Mouse (Mus musculus) heart, embryonic 16.5 days (tissue): ENCODE measurements around the gene Ifrd2. TPM values are rescaled to one million over a fixed set of nuclear protein-coding genes. Genes with fewer than 3 reads are reported as not detected.
A peak's percentile ranks its signal among the peaks of the same experiment; 100 is the strongest.

ENCODE experiments used
- ATAC-seq: fragments of 200-750 bp; cut with Nextera tagmentation; replicated peaks from 2 replicates; pipeline ENCODE4 v1.8.0; 2017; ENCODE audit warnings: moderate number of reproducible peaks; ENCODE audit not compliant: insufficient read depth, low FRiP score; ENCODE audit errors: extremely low read depth
- H3K27ac ChIP-seq: fragments of 300-500 bp; sonication (generic); 2 replicates; pipeline ENCODE4 v1.5.1; 2014; ENCODE audit warnings: mild to moderate bottlenecking, low read length, control low read depth, moderate library complexity
- H3K27me3 ChIP-seq: fragments of 300-500 bp; sonication (generic); 2 replicates; pipeline ENCODE4 v1.6.1; 2014; ENCODE audit warnings: low read length, mixed read lengths; ENCODE audit not compliant: control insufficient read depth, insufficient read depth
- H3K36me3 ChIP-seq: fragments of 300-500 bp; sonication (generic); 2 replicates; pipeline ENCODE4 v1.6.1; 2014; ENCODE audit not compliant: control insufficient read depth, insufficient read depth
- H3K4me1 ChIP-seq: fragments of 300-500 bp; sonication (generic); 2 replicates; pipeline ENCODE4 v1.6.1; 2014; ENCODE audit warnings: low read length, mixed read lengths; ENCODE audit not compliant: control insufficient read depth, insufficient read depth
- H3K4me2 ChIP-seq: fragments of 300-500 bp; sonication (generic); 2 replicates; pipeline ENCODE4 v1.6.1; 2014; ENCODE audit warnings: low read depth, mild to moderate bottlenecking, control low read depth, low read length
- H3K4me3 ChIP-seq: fragments of 300-500 bp; sonication (generic); 2 replicates; pipeline ENCODE4 v1.5.1; 2014; ENCODE audit warnings: mild to moderate bottlenecking, control low read depth, low read length
- H3K9ac ChIP-seq: fragments of 300-500 bp; sonication (generic); 2 replicates; pipeline ENCODE4 v1.6.1; 2014; ENCODE audit warnings: low read length, control low read depth
- H3K9me3 ChIP-seq: fragments of 300-500 bp; sonication (generic); replicated peaks from 2 replicates; pipeline ENCODE4 v1.6.1; 2016; ENCODE audit warnings: low read length; ENCODE audit not compliant: control insufficient read depth
- WGBS: fragments of 180-500 bp; shearing (Covaris S2); extraction: QIAGEN DNeasy Blood & Tissue Kit; methylation state at CpG from one replicate; pipeline ENCODE4 v1.1.7; 2014; 5-methylcytosine and 5-hydroxymethylcytosine counted together
- polyA plus RNA-seq: library from polyadenylated mRNA; unstranded; fragments of >200 nt; fragmentation: Nextera tagmentation; extraction: Ambion mirVana; gene quantifications from 2 replicates; pipeline ENCODE4 v1.2.1, GENCODE M21; 2015

Ifrd2 gene
- polyA plus RNA-seq, 1 experiment from 2014 or later, result 46.5 TPM

DNA sequence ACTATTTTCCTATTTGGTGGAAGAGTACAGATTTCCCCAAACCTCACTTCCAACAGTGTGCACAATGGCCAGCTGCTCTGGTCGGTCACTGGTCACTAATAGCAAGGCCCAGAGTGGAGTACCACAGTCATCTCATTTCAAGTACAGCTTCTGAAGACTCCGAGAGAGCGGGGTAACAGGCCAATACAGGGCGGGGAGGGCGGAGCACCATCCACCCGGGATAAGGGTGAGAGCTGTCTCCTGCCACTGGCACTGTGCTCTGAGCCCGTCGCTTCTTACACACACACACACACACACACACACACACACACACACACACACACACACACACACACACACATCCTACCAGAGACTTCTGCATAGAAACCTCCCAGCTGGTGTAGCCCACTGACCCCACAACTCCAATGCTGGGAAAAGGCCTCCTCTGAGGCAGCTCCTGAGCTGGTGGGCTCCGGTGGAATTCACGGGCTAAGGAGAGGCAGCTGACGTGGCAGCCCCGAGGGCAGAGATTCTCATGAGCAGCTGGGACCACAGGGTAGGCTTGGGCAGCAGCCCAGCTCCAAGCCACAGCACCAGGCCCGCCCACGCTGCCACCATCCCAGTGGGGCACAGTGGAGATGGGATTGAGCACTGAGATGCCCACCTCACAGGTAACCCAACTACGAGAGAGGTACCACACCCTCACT, 38.9 kb downstream of the Ifrd2 start:
- H3K4me3 ChIP-seq, result peak overlapping the region; percentile 4; the same call in 1 of the 2 replicates
- H3K4me1 ChIP-seq, result peaks cover 78% of the 10 kb centered on the region
- H3K9ac ChIP-seq, result peak overlapping the region; percentile 32
- peak overlapping the region; percentile 26 for H3K4me2 ChIP-seq
- no peaks in the 10 kb centered on the region for H3K9me3 ChIP-seq
- no peaks in the 10 kb centered on the region for H3K27me3 ChIP-seq
- ATAC-seq, result no peak; the same call in 1 of the 2 replicates
- WGBS, result 45% methylated on average over 15 of the region's 15 CpGs
- H3K27ac ChIP-seq, result peak overlapping the region; percentile 88
- peaks cover 5% of the 10 kb centered on the region for H3K36me3 ChIP-seq

DNA sequence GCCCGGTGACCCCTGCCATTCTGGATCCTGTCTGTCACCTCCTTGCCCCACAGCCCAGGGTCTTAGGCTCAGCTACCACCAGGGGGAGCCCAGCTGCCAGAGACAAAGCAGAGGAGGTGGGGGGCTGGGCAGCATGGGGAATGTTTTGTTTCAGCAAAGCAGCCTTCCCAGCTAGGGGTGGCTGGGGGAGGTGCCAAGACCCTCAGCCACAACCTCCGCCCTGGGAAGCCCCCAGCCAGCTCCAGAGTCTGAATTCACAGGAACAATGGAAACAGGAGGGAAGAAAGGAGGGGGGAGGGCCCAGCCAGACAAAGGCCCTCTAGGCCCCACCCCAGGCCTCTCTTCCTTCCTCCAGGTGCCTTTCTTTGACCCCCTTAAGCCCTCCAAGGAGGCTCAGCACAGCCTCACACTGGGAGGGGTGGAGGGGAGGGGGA, 39.4 kb downstream of the Ifrd2 start:
- 0% methylated on average over 2 of the region's 2 CpGs for WGBS
- H3K9ac ChIP-seq, result peak overlapping the region; percentile 30
- no peaks in the 10 kb centered on the region for H3K9me3 ChIP-seq
- peaks cover 5% of the 10 kb centered on the region for H3K36me3 ChIP-seq
- peak overlapping the region; percentile 26 for H3K4me2 ChIP-seq
- peak; percentile 59 for ATAC-seq
- H3K27me3 ChIP-seq, result no peaks in the 10 kb centered on the region
- peaks cover 80% of the 10 kb centered on the region for H3K4me1 ChIP-seq
- peak overlapping the region; percentile 88 for H3K27ac ChIP-seq
- peak overlapping the region; percentile 4; the same call in 1 of the 2 replicates for H3K4me3 ChIP-seq

DNA sequence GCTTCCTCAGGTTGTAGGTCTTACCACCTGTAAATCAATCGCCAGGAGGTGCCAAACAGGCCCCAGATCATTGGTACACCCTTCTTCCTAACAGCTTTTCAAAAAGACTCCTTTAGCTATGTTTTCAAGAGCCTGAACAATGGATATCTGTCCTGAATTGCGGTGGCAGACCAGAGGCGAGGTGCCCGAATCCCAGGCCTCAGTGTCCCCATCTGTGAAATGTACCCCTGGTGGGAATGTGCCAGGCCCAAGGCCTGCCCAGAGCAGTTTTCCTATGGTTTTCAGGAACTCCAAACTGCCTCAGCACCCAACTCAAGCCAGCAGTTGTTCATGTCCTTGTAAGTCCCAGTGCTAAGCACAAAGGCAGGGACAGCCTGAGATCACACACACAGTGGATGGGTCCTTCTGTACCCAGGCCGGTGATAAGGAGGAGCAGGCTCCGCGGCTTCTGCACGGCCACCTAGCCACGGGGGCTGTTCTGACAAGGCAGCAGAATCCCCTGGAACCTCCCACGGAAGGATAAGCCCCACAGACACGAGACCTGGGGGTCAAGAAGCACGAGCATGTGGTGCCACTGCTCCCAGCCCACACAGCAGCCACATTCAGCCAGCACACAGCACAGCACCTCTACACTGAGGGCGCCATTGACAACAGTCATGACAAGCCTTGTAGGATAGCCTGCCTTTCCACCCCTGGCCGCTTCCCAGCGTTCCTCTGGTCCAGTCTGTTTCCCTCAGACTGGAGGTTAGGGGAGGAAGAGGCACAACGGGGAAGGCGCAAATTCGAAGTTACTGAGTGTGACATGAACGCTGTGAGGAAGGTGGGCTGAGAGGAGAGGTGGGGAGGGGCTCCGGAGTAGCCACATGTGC, 40.2 kb downstream of the Ifrd2 start:
- peak overlapping the region; percentile 45 for H3K4me2 ChIP-seq
- no peak for ATAC-seq
- peak overlapping the region; percentile 30 for H3K9ac ChIP-seq
- H3K27me3 ChIP-seq, result no peaks in the 10 kb centered on the region
- H3K9me3 ChIP-seq, result no peaks in the 10 kb centered on the region
- H3K27ac ChIP-seq, result peak overlapping the region; percentile 88
- H3K36me3 ChIP-seq, result peaks cover 2% of the 10 kb centered on the region; the same call in 1 of the 2 replicates
- 31% methylated on average over 20 of the region's 20 CpGs for WGBS
- H3K4me1 ChIP-seq, result peaks cover 85% of the 10 kb centered on the region
- no peak overlapping the region for H3K4me3 ChIP-seq

DNA sequence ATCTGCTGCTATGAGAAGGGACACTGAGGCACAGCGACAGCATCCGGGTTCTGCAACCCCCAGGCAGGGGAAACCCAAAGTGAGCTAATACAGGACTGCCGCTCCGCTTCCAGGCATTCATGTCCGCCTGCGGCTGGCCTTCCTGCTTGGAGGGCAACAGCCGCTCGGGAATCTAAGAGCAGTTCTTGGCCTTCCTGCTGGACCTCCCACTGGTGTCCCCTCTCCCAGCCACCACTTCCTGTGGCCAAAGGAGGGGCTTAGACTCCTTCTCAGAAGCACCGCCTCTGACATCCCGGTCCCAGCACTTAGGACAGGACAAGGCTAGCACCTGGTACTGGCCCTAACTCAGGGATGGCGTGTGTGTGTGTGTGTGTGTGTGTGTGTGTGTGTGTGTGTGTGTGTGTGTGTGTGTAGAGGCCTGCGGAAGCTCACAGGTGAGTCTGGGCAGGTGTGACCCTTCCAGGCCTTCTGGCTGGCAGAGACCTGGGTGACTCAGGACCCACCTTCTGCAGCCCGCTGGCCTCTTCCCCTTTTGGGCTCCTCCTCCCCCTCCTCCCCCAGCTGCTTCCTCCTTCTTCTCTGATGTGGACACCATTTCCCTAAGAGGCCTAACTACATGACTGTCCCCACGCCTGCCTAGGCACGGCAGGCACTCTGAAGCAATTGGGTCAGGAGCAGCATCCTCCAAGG, 41.4 kb downstream of the Ifrd2 start:
- Histone ChIP-seq H3K27me3 (no peaks in the 10 kb centered on the region), H3K27ac (peak overlapping the region; percentile 88), H3K4me3 (peak overlapping the region; percentile 6; the same call in 1 of the 2 replicates), H3K9me3 (no peaks in the 10 kb centered on the region), H3K4me1 (peaks cover 82% of the 10 kb centered on the region), H3K36me3 (peaks cover 2% of the 10 kb centered on the region; the same call in 1 of the 2 replicates), H3K4me2 (peak overlapping the region; percentile 45), H3K9ac (peak overlapping the region; percentile 53)
- WGBS, result 47% methylated on average over 15 of the region's 15 CpGs
- peak; percentile 8; the same call in 1 of the 2 replicates for ATAC-seq

DNA sequence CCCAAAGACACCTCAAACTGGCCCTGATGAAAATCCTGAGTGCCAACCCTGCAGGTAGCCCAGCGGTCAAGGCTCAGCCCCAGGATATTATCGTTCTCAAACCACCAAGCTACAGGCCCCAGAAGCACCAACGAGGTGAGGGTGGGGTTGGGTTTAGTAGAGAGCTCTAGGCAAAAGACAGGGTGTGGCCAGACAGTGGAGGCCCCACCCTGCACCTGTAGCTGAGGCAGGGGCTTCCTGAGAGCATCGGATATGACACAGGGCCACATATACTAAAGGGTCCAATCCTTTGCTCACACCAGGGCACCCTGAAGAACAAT, 41.9 kb downstream of the Ifrd2 start:
- Histone ChIP-seq H3K36me3 (peaks cover 2% of the 10 kb centered on the region; the same call in 1 of the 2 replicates), H3K4me3 (no peak overlapping the region), H3K9ac (peak overlapping the region; percentile 53)

DNA sequence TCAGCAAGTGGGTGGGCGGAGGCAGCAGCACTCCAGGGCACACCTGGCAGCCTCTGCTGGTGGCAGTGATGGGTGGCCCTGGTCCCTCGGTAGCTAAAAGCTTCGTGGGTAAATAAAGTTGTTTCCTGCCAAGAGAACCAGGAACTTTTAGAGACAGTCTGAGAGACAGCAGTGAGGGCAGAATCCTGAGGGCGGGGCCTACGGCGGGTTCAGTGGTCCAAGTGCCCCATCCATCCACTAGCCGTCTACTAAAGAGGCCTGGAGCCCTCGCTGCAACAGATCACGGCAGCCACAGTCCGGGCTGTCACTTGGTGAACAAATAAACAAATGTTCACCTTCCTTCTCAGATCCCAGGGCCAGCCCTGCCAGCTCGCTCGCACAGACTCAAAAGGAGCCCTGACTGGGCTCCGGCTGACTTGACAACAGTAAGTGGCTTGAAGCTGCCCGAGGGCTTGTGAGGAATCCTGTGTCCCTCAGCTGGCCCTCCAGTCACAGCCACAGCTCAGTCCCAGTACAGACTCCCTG, 42.5 kb downstream of the Ifrd2 start:
- peaks cover 73% of the 10 kb centered on the region for H3K4me1 ChIP-seq
- no peak overlapping the region for H3K4me3 ChIP-seq
- peak overlapping the region; percentile 45 for H3K4me2 ChIP-seq
- no peaks in the 10 kb centered on the region for H3K27me3 ChIP-seq
- no peak for ATAC-seq
- peak overlapping the region; percentile 88 for H3K27ac ChIP-seq
- H3K36me3 ChIP-seq, result peaks cover 2% of the 10 kb centered on the region; the same call in 1 of the 2 replicates
- no peaks in the 10 kb centered on the region for H3K9me3 ChIP-seq
- H3K9ac ChIP-seq, result peak overlapping the region; percentile 53
- 28% methylated on average over 14 of the region's 14 CpGs for WGBS

More for the DNA sequence above, 41.9 kb downstream of the Ifrd2 start:
- 51% methylated on average over 4 of the region's 4 CpGs for whole genome bisulfite sequencing
- Histone ChIP-seq H3K27me3 (no peaks in the 10 kb centered on the region), H3K9me3 (no peaks in the 10 kb centered on the region), H3K4me2 (peak overlapping the region; percentile 45), H3K4me1 (peaks cover 77% of the 10 kb centered on the region), H3K27ac (peak overlapping the region; percentile 88)
- ATAC-seq, result no peak

DNA sequence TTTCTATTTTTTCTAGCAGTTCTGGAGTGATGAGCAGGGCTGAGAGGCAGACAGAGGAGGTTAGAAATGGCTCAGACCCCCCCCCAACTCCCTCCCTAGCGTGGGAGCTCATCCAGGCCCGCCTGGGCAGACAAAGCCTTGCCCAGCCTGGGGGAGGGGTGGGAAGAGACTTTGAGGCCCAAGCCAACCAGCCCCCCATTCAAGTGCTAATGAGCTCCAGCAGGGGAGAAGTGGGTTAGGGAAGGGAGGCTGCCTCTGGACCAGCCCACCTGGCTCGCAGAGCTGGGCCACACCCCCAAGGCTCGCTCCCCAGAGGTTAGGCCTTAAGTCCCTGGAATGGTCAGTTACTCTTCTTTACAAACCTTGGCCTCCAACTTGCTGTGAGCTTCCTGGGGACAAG, 43.1 kb downstream of the Ifrd2 start:
- H3K4me1 ChIP-seq, result peaks cover 68% of the 10 kb centered on the region
- H3K27me3 ChIP-seq, result no peaks in the 10 kb centered on the region
- H3K36me3 ChIP-seq, result peaks cover 2% of the 10 kb centered on the region; the same call in 1 of the 2 replicates
- H3K9ac ChIP-seq, result peak overlapping the region; percentile 53
- H3K27ac ChIP-seq, result peak overlapping the region; percentile 88
- peak overlapping the region; percentile 45 for H3K4me2 ChIP-seq
- no peak overlapping the region for H3K4me3 ChIP-seq
- WGBS, result 17% methylated on average over 4 of the region's 4 CpGs
- no peak for ATAC-seq
- no peaks in the 10 kb centered on the region for H3K9me3 ChIP-seq

DNA sequence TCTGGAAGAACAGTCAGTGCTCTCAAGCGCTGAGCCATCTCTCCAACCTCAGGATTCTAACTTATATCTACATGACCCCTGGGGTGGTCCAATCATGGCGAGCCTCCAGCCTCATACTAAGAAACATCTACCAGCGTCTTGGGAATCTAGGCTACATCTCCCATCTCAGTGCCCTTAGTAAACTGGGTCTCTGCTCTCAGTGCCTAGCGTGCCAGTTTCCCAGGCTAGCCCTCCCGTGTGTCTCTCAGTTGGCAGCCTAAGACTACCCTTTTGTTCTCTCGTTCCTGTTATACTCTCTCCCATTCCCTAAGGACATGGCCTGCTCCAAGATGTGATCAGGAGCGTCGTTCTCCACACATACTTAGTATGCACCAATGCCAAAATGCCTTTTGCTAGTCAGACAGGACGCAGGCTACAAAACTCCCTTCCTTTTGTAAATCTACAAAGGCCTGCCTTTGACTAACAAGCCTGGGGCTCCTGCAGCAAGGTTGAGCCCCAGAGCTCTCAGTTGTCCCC, 43.9 kb downstream of the Ifrd2 start:
- Histone ChIP-seq H3K4me3 (no peak overlapping the region), H3K4me2 (peak overlapping the region; percentile 96; the same call in 1 of the 2 replicates), H3K9me3 (no peaks in the 10 kb centered on the region), H3K4me1 (peaks cover 71% of the 10 kb centered on the region), H3K9ac (peak overlapping the region; percentile 53; the same call in 1 of the 2 replicates), H3K36me3 (peaks cover 2% of the 10 kb centered on the region; the same call in 1 of the 2 replicates), H3K27me3 (no peaks in the 10 kb centered on the region), H3K27ac (peak overlapping the region; percentile 88)
- WGBS, result 73% methylated on average over 9 of the region's 9 CpGs
- ATAC-seq, result no peak
